Mouse (Mus musculus) retina, embryonic 14.5 days (tissue): Measurements from ENCODE around the gene Btbd35f22.
"Not testable (repeated sequence)": the region's sequence is repeated elsewhere in the genome, so short reads cannot be mapped to it uniquely, and the experiment has no call there.

Source experiments
- DNase-seq: peaks from one replicate; pipeline ENCODE4 v3.0.0-alpha.2; 2015; ENCODE audit warnings: low spot score

The Btbd35f22 gene

GRCm38 (mm10) chrX:32047529-32047928 lies at the start of gene Btbd35f22:
TSS of gene Btbd35f22 (plus strand) at chrX:32047829.
- DNase-seq: not testable (repeated sequence)
